Mouse (Mus musculus) midbrain, embryonic 13.5 days (tissue): Measurements from ENCODE around the gene Mbnl1. TPM values are rescaled to one million over a fixed set of nuclear protein-coding genes. Genes with fewer than 3 reads are reported as not detected.
"Not testable (repeated sequence)": the region's sequence is repeated elsewhere in the genome, so short reads cannot be mapped to it uniquely, and the experiment has no call there.

ENCODE experiments used
- ATAC-seq: fragments of 200-750 bp; cut with Nextera tagmentation; 2 replicates; pipeline ENCODE4 v1.8.0; 2017; ENCODE audit warnings: mild to moderate bottlenecking, moderate TSS enrichment, moderate library complexity
- H3K27ac ChIP-seq: fragments of 300-500 bp; sonication (generic); 2 replicates; pipeline ENCODE4 v1.5.1; 2015; ENCODE audit warnings: inconsistent platforms, mild to moderate bottlenecking, moderate library complexity
- H3K27me3 ChIP-seq: fragments of 300-500 bp; sonication (generic); 2 replicates; pipeline ENCODE4 v1.6.1; 2015; ENCODE audit warnings: mild to moderate bottlenecking, inconsistent platforms
- H3K36me3 ChIP-seq: fragments of 300-500 bp; sonication (generic); 2 replicates; pipeline ENCODE4 v1.6.1; 2015; ENCODE audit warnings: mild to moderate bottlenecking, inconsistent platforms
- H3K4me1 ChIP-seq: fragments of 300-500 bp; sonication (generic); replicated peaks from 2 replicates; pipeline ENCODE4 v1.6.1; 2015; ENCODE audit warnings: inconsistent platforms
- H3K4me2 ChIP-seq: fragments of 300-500 bp; sonication (generic); replicated peaks from 2 replicates; pipeline ENCODE4 v1.6.1; 2015; ENCODE audit warnings: moderate library complexity, mild to moderate bottlenecking, inconsistent platforms
- H3K4me3 ChIP-seq: fragments of 300-500 bp; sonication (generic); replicated peaks from 2 replicates; pipeline ENCODE4 v1.5.1; 2015; ENCODE audit warnings: mild to moderate bottlenecking, inconsistent platforms
- H3K9ac ChIP-seq: fragments of 300-500 bp; sonication (generic); replicated peaks from 2 replicates; pipeline ENCODE4 v1.6.1; 2015; ENCODE audit warnings: mild to moderate bottlenecking, inconsistent platforms
- H3K9me3 ChIP-seq: fragments of 300-500 bp; sonication (generic); 2 replicates; pipeline ENCODE4 v1.6.1; 2016; ENCODE audit warnings: mild to moderate bottlenecking, inconsistent platforms
- WGBS: fragments of 180-500 bp; shearing (Covaris S2); methylation state at CpG from one replicate; pipeline ENCODE4 v1.1.7; 2015; 5-methylcytosine and 5-hydroxymethylcytosine counted together
- polyA plus RNA-seq: library from polyadenylated mRNA; unstranded; fragments of >200 nt; fragmentation: Nextera tagmentation; extraction: Ambion mirVana; gene quantifications from 2 replicates; pipeline ENCODE4 v1.2.1, GENCODE M21; 2015

Gene Mbnl1
- 35.5 and 36.2 TPM in 2 replicates for polyA plus RNA-seq

- no peak within 1 kb of the TSS for H3K27ac ChIP-seq
- no peaks in the 10 kb centered on the region for H3K9me3 ChIP-seq
- H3K27me3 ChIP-seq, result no peaks in the 10 kb centered on the region
- 73% methylated on average over 5 of the region's 5 CpGs for WGBS
- ATAC-seq, result no peak
- H3K36me3 ChIP-seq, result no peaks in the 10 kb centered on the region
- H3K4me2 ChIP-seq, result no peak within 1 kb of the TSS
- H3K4me1 ChIP-seq, result no peaks in the 10 kb centered on the region
- H3K9ac ChIP-seq, result no peak within 1 kb of the TSS
- H3K4me3 ChIP-seq, result no peak within 1 kb of the TSS
These were observed at the start of gene Mbnl1 for GRCm38 (mm10) chr3:60472681-60473177. Mbnl1 (plus strand) TSS chr3:60472830.

- Histone ChIP-seq H3K9me3 (no peaks in the 10 kb centered on the region), H3K9ac (no peak overlapping the region), H3K27me3 (no peaks in the 10 kb centered on the region), H3K27ac (no peak overlapping the region), H3K36me3 (no peaks in the 10 kb centered on the region), H3K4me3 (no peak overlapping the region), H3K4me2 (no peak overlapping the region), H3K4me1 (no peaks in the 10 kb centered on the region)
- no peak for ATAC-seq
- 81% methylated on average over 1 of the region's 1 CpGs for WGBS
These were observed 48.5 kb upstream of the Mbnl1 start for GRCm38 (mm10) chr3:60424148-60424547.

- Histone ChIP-seq H3K27ac (no peak overlapping the region), H3K4me3 (no peak overlapping the region), H3K9ac (no peak overlapping the region), H3K4me1 (no peaks in the 10 kb centered on the region), H3K27me3 (no peaks in the 10 kb centered on the region), H3K4me2 (no peak overlapping the region), H3K9me3 (no peaks in the 10 kb centered on the region), H3K36me3 (no peaks in the 10 kb centered on the region)
- ATAC-seq, result no peak
- 91% methylated on average over 5 of the region's 5 CpGs for WGBS
These were observed 43.6 kb upstream of the Mbnl1 start for GRCm38 (mm10) chr3:60429049-60429448.

GRCm38 (mm10) chr3:60437254-60437653, 35.4 kb upstream of the Mbnl1 start:
- no peak overlapping the region for H3K9ac ChIP-seq
- no peak overlapping the region for H3K4me2 ChIP-seq
- no peak for ATAC-seq
- H3K36me3 ChIP-seq, result no peaks in the 10 kb centered on the region
- H3K27me3 ChIP-seq, result no peaks in the 10 kb centered on the region
- no peaks in the 10 kb centered on the region for H3K4me1 ChIP-seq
- no peaks in the 10 kb centered on the region for H3K9me3 ChIP-seq
- no peak overlapping the region for H3K27ac ChIP-seq
- H3K4me3 ChIP-seq, result no peak overlapping the region

GRCm38 (mm10) chr3:60437678-60438232, 34.9 kb upstream of the Mbnl1 start:
- no peak overlapping the region for H3K27ac ChIP-seq
- no peaks in the 10 kb centered on the region for H3K27me3 ChIP-seq
- no peaks in the 10 kb centered on the region for H3K9me3 ChIP-seq
- H3K4me3 ChIP-seq, result no peak overlapping the region
- H3K36me3 ChIP-seq, result no peaks in the 10 kb centered on the region
- ATAC-seq, result no peak
- H3K4me2 ChIP-seq, result no peak overlapping the region
- H3K9ac ChIP-seq, result no peak overlapping the region
- H3K4me1 ChIP-seq, result no peaks in the 10 kb centered on the region
- WGBS, result 83% methylated on average over 1 of the region's 1 CpGs

- Histone ChIP-seq H3K4me3 (no peak overlapping the region), H3K36me3 (no peaks in the 10 kb centered on the region), H3K9me3 (no peaks in the 10 kb centered on the region), H3K27ac (no peak overlapping the region), H3K27me3 (no peaks in the 10 kb centered on the region), H3K4me2 (no peak overlapping the region), H3K9ac (no peak overlapping the region), H3K4me1 (no peaks in the 10 kb centered on the region)
- ATAC-seq, result no peak
- WGBS, result 91% methylated on average over 1 of the region's 1 CpGs
These were observed 33.9 kb upstream of the Mbnl1 start for GRCm38 (mm10) chr3:60438715-60439114.

- H3K36me3 ChIP-seq, result no peaks in the 10 kb centered on the region
These were observed 10.7 kb upstream of the Mbnl1 start for GRCm38 (mm10) chr3:60461828-60462521.

GRCm38 (mm10) chr3:60468667-60469066, 4.0 kb upstream of the Mbnl1 start:
- H3K36me3 ChIP-seq, H3K4me1 ChIP-seq, H3K9ac ChIP-seq, ATAC-seq, H3K9me3 ChIP-seq, H3K4me3 ChIP-seq, H3K4me2 ChIP-seq, H3K27ac ChIP-seq, H3K27me3 ChIP-seq: not testable (repeated sequence)
- 92% methylated on average over 2 of the region's 3 CpGs for WGBS

More at GRCm38 (mm10) chr3:60461828-60462521, 10.7 kb upstream of the Mbnl1 start:
- no peak for ATAC-seq
- Histone ChIP-seq H3K9ac (no peak overlapping the region), H3K4me1 (no peaks in the 10 kb centered on the region), H3K4me2 (no peak overlapping the region), H3K4me3 (no peak overlapping the region), H3K9me3 (no peaks in the 10 kb centered on the region), H3K27me3 (no peaks in the 10 kb centered on the region), H3K27ac (no peak overlapping the region)
- WGBS, result 91% methylated on average over 6 of the region's 6 CpGs

- not testable (repeated sequence) for H3K27me3 ChIP-seq, H3K4me2 ChIP-seq, H3K4me1 ChIP-seq, H3K27ac ChIP-seq, H3K4me3 ChIP-seq, H3K9me3 ChIP-seq, H3K9ac ChIP-seq, H3K36me3 ChIP-seq, ATAC-seq
- WGBS, result 100% methylated on average over 2 of the region's 3 CpGs
These were observed 3.3 kb upstream of the Mbnl1 start for GRCm38 (mm10) chr3:60469170-60469805.

- Histone ChIP-seq H3K9ac (no peak overlapping the region), H3K4me1 (no peaks in the 10 kb centered on the region), H3K27me3 (no peaks in the 10 kb centered on the region), H3K4me3 (no peak overlapping the region), H3K9me3 (no peaks in the 10 kb centered on the region), H3K27ac (no peak overlapping the region), H3K4me2 (no peak overlapping the region), H3K36me3 (no peaks in the 10 kb centered on the region)
- WGBS, result 96% methylated on average over 2 of the region's 2 CpGs
- no peak for ATAC-seq
These were observed 484 bp upstream of the Mbnl1 start for GRCm38 (mm10) chr3:60472011-60472680.

GRCm38 (mm10) chr3:60473861-60474653, 1.4 kb downstream of the Mbnl1 start:
- Histone ChIP-seq H3K27me3 (no peaks in the 10 kb centered on the region), H3K4me1 (no peaks in the 10 kb centered on the region), H3K4me2 (no peak overlapping the region), H3K9me3 (no peaks in the 10 kb centered on the region), H3K4me3 (no peak overlapping the region), H3K9ac (no peak overlapping the region), H3K36me3 (no peaks in the 10 kb centered on the region), H3K27ac (no peak overlapping the region)
- WGBS, result 95% methylated on average over 11 of the region's 11 CpGs
- no peak for ATAC-seq
